Mouse (Mus musculus): ENCODE results near the gene Smpd1. TPM values are rescaled to one million over a fixed set of nuclear protein-coding genes. Genes with fewer than 3 reads are reported as not detected.

The Smpd1 gene
- polyA plus RNA-seq (2012; rRNA removed; ENCODE audit: low replicate concordance): 11.4 and 16.6 TPM in 2 replicates

DNA sequence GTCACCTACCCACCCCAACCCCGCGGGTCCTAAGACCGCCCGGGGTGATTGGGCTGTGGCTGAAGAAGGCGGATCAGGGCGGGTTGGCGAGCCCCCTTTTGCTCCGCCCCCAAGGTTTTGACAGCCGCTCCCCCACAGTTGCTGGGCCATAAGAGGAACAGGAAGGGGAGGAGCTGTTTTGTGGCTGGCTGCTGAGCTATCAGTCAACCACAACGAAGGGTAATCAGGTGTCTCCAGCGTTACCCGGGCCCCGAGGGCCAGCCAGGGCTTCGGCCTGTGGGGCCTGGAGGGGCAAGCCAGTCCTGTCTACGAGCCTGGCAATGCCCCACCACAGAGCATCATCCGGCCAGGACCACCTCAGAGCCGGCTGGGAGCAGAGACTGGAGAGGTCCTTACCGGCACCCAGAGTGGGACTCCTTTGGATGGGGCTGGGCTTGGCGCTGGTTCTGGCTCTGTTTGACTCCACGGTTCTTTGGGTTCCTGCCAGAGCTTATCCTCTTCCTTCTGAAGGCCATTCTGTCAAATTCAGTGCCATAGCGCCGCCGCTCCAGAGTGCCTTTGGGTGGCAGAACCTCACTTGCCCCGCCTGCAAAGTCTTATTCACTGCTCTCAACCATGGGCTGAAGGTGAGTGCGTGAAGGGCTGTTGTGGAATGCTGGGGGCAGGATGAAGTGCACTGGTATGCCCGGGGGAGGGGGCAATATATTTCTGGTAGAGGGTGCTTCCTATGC lies at the start of gene Smpd1:
Smpd1 (plus strand) TSS at position 149 of the 731 bp plus-strand sequence.

DNA sequence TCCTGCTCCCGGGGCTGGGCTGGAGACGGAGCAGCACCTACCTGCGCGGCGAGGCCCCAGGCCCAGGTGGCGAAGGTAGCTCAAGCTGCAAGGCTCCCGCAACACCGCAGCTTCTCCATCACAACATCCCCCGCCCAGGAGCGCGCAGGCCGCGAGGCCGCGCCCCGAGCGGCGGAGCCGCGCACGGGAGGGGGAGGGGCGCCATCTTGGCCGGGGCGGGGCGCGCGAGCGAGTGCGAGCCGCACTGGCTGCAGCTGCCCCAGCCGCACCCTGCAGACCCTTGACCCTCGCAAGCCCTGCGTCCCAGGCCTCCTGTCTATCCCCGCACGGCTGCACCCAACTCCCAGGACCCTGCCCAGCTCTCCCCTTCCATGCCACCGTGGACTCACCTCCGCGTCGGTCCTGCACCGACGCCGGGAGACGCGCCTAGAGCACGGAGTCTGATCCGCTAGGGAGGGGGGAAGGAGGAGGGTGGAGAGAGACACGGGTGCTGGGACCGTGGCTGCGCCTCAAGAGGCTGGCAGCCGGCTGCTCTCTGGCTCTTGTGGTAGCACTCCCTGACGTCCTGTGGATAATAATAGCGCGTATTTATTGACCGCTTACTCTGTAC lies 27.0 kb downstream of the Smpd1 start, which contains the start of gene Apbb1:
Apbb1 (minus strand) TSS at position 560 of the 610 bp plus-strand sequence.

Other genes starting within 250 kb of the Smpd1 start
- not detected in 2 replicates for gene Olfr689, start 243.2 kb upstream of the Smpd1 start, polyA plus RNA-seq (2012; rRNA removed; ENCODE audit: low replicate concordance)
- not detected in 2 replicates for gene Olfr690, start 220.3 kb upstream of the Smpd1 start, polyA plus RNA-seq (2012; rRNA removed; ENCODE audit: low replicate concordance)
- gene Olfr691, start 212.1 kb upstream of the Smpd1 start, polyA plus RNA-seq (2012; rRNA removed; ENCODE audit: low replicate concordance): not detected in 2 replicates
- gene Olfr692, start 186.1 kb upstream of the Smpd1 start, polyA plus RNA-seq (2012; rRNA removed; ENCODE audit: low replicate concordance): not detected in 2 replicates
- not detected in 2 replicates for gene Gm5901, start 179.3 kb upstream of the Smpd1 start, polyA plus RNA-seq (2012; rRNA removed; ENCODE audit: low replicate concordance)
- 67.5 and 94.3 TPM in 2 replicates for gene Fam160a2, start 154.3 kb upstream of the Smpd1 start, polyA plus RNA-seq (2012; rRNA removed; ENCODE audit: low replicate concordance)
- gene Cnga4, start 149.8 kb upstream of the Smpd1 start, polyA plus RNA-seq (2012; rRNA removed; ENCODE audit: low replicate concordance): 0.05 and 0.34 TPM in 2 replicates
- 0.09 and 0.18 TPM in 2 replicates for gene Cckbr, start 128.6 kb upstream of the Smpd1 start, polyA plus RNA-seq (2012; rRNA removed; ENCODE audit: low replicate concordance)
- 22.7 and 38.6 TPM in 2 replicates for gene Cavin3, start 72.1 kb upstream of the Smpd1 start, polyA plus RNA-seq (2012; rRNA removed; ENCODE audit: low replicate concordance)
- 17.9 and 21.9 TPM in 2 replicates for gene Apbb1, start 27.3 kb downstream of the Smpd1 start, polyA plus RNA-seq (2012; rRNA removed; ENCODE audit: low replicate concordance)
- 0.15 and 0.50 TPM in 2 replicates for gene Hpx, start 45.8 kb downstream of the Smpd1 start, polyA plus RNA-seq (2012; rRNA removed; ENCODE audit: low replicate concordance)
- gene Trim3, start 79.2 kb downstream of the Smpd1 start, polyA plus RNA-seq (2012; rRNA removed; ENCODE audit: low replicate concordance): 13.5 and 19.7 TPM in 2 replicates
- 87.5 and 178 TPM in 2 replicates for gene Timm10b, start 85.7 kb downstream of the Smpd1 start, polyA plus RNA-seq (2012; rRNA removed; ENCODE audit: low replicate concordance)
- 39.4 and 72.4 TPM in 2 replicates for gene Arfip2, start 86.1 kb downstream of the Smpd1 start, polyA plus RNA-seq (2012; rRNA removed; ENCODE audit: low replicate concordance)
- gene Gm45799, start 86.2 kb downstream of the Smpd1 start, polyA plus RNA-seq (2012; rRNA removed; ENCODE audit: low replicate concordance): 359 and 495 TPM in 2 replicates
- 0.39 and 0.41 TPM in 2 replicates for gene Dnhd1, start 96.5 kb downstream of the Smpd1 start, polyA plus RNA-seq (2012; rRNA removed; ENCODE audit: low replicate concordance)
- 40.4 and 43.6 TPM in 2 replicates for gene Ilk, start 182.2 kb downstream of the Smpd1 start, polyA plus RNA-seq (2012; rRNA removed; ENCODE audit: low replicate concordance)
- 2.2 and 3.2 TPM in 2 replicates for gene Rrp8, start 183.0 kb downstream of the Smpd1 start, polyA plus RNA-seq (2012; rRNA removed; ENCODE audit: low replicate concordance)
- 472 and 915 TPM in 2 replicates for gene Taf10, start 190.0 kb downstream of the Smpd1 start, polyA plus RNA-seq (2012; rRNA removed; ENCODE audit: low replicate concordance)
- 41.0 and 106 TPM in 2 replicates for gene Tpp1, start 197.9 kb downstream of the Smpd1 start, polyA plus RNA-seq (2012; rRNA removed; ENCODE audit: low replicate concordance)
- gene Dchs1, start 233.3 kb downstream of the Smpd1 start, polyA plus RNA-seq (2012; rRNA removed; ENCODE audit: low replicate concordance): 2.5 and 3.3 TPM in 2 replicates

Data from duodenum, adult 2 months (tissue).